10 mouse cellular contexts compared by ENCODE assay signal in the genomic region with DNA sequence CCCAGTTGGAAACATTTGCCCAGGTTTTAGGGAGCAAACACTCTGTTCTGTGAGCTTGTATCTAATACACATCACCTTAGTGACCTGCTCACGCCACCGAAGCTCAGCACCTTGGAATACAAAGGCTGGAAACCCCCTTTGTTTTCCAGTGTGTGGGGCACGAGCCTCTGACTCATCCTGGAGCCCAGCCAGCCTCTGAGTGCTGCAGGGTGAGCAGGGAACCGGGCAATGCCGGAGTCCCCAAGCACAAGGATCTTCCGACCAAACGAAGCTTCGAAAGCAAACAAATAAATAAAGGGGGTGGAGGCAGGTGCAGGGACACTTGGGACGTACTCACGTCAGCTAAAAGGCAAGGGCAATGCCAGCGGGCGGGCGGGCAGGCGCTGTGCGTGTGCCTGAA. TPM values are rescaled to one million over a fixed set of nuclear protein-coding genes. Genes with fewer than 3 reads are reported as not detected.
DNase-seq lines count a peak whose midpoint lies in the region; ATAC-seq and TF ChIP-seq lines count a peak whose summit lies in the region.
"Had no signal": no experiment of that assay in that cellular context is flagged by ENCODE, and none has a peak within 500 bp of the region (broad histone marks: within the 10 kb centered on the region; RNA-seq: fewer than 3 reads in every experiment).

No protein-coding gene starts in this region.

- H3K4me3 ChIP-seq in gastrocnemius, adult 2 months: no peak overlapping the region
- no peak overlapping the region for H3K4me3 ChIP-seq in lung, embryonic 14.5 days (ENCODE audit: low read depth, low read length)

- intact Hi-C loops in gastrocnemius, adult 2 months (cut with DNase I): loop anchor here (5.0 to 10.0 kb wide), 3 partner anchors 123 to 376 kb away; no protein-coding TSS in a partner anchor

- no peak for ATAC-seq in lung, embryonic 14.5 days (ENCODE audit: insufficient read depth)

- TF ChIP-seq CTCF in gastrocnemius, adult 2 months (IDR thresholded peaks at IDR 0.05): no peak
- TF ChIP-seq CTCF in lung, embryonic 14.5 days (IDR thresholded peaks at IDR 0.05; ENCODE audit: low read depth): no peak

- no peak overlapping the region for H3K9ac ChIP-seq in lung, embryonic 14.5 days

- no peaks in the 10 kb centered on the region for H3K36me3 ChIP-seq in lung, embryonic 14.5 days (ENCODE audit: insufficient read depth)
- H3K36me3 ChIP-seq: G1E had no signal

- no peak overlapping the region for H3K4me2 ChIP-seq in lung, embryonic 14.5 days

- H3K9me3 ChIP-seq in lung, embryonic 14.5 days (ENCODE audit: low read depth, low read length): no peaks in the 10 kb centered on the region

- H3K27ac ChIP-seq in gastrocnemius, adult 2 months: no peak overlapping the region
- H3K27ac ChIP-seq in lung, embryonic 14.5 days (ENCODE audit: low read depth): no peak overlapping the region
- H3K27ac ChIP-seq: kidney, postnatal 0 days had no signal

- H3K27me3 ChIP-seq in lung, embryonic 14.5 days (ENCODE audit: insufficient read depth, low read length): no peaks in the 10 kb centered on the region

- H3K4me1 ChIP-seq in lung, embryonic 14.5 days (ENCODE audit: insufficient read depth): no peaks in the 10 kb centered on the region

- 63% methylated on average over 15 of the region's 15 CpGs for WGBS in lung, embryonic 14.5 days

- peak; percentile 42 for DNase-seq in gastrocnemius, adult 2 months
- DNase-seq in gastrocnemius, adult 18-20 months (ENCODE audit: low spot score): no peak
- DNase-seq in 3T3-L1 (ENCODE audit: low read depth, low spot score): peak; percentile 60
- peak; percentile 86 for DNase-seq in adrenal gland, postnatal 10 days
- DNase-seq in lung, embryonic 14.5 days: peak; percentile 44
- no peak for DNase-seq in left cerebral cortex, adult 9 months (ENCODE audit: low spot score in 2 of 2)
- DNase-seq in spleen, postnatal 4 days (ENCODE audit: low spot score in 2 of 2): no peak
- DNase-seq in layer of hippocampus, postnatal 14 days (ENCODE audit: low spot score in 2 of 2): no peak

RNA-seq across cellular contexts. Expression of a gene that starts 43.4 kb away (rescaled TPM):
- 10 to 100 TPM; 21.0 to 29.4 TPM for total RNA-seq in gastrocnemius, adult 2 months (2021)
- 10 to 100 TPM; 24.5 to 30.3 TPM for total RNA-seq in gastrocnemius, adult 18-20 months (2021)
- 10 to 100 TPM; 76.1 to 81.3 TPM for total RNA-seq in adrenal gland, postnatal 10 days (2021)
- 8.9 and 9.9 TPM in 2 replicates for polyA plus RNA-seq in lung, embryonic 14.5 days (2014; fragmentation: Nextera tagmentation; extraction: Ambion mirVana)
- 10 to 100 TPM; 44.9 to 60.2 TPM for total RNA-seq in layer of hippocampus, postnatal 14 days (2021)

RNA-seq across cellular contexts. Expression of a gene that starts 47.5 kb away (rescaled TPM):
- not detected for total RNA-seq in gastrocnemius, adult 2 months (2021)
- not detected for total RNA-seq in gastrocnemius, adult 18-20 months (2021)
- total RNA-seq in adrenal gland, postnatal 10 days (2021): 1 to 10 TPM; 1.1 to 4.8 TPM
- not detected in 2 replicates for polyA plus RNA-seq in lung, embryonic 14.5 days (2014; fragmentation: Nextera tagmentation; extraction: Ambion mirVana)
- total RNA-seq in layer of hippocampus, postnatal 14 days (2021): under 1 TPM; 0.23 to 0.26 TPM
- polyA plus RNA-seq: G1E; kidney, postnatal 0 days had no signal

Comparison
In these comparisons a context has a peak if more than half of its experiments do, and no peak if none do; other contexts are left out.
1. DNase-seq: peak in gastrocnemius, adult 2 months (single experiment), 3T3-L1 (single experiment), adrenal gland, postnatal 10 days (single experiment) and lung, embryonic 14.5 days (single experiment); none in gastrocnemius, adult 18-20 months (single experiment), left cerebral cortex, adult 9 months (0 of 2), spleen, postnatal 4 days (0 of 2) and layer of hippocampus, postnatal 14 days (0 of 2).